Mouse (Mus musculus) ES-CJ7 (cell line): Measurements from ENCODE around the gene Mtfr1l.
A peak's percentile ranks its signal among the peaks of the same experiment; 100 is the strongest.

Source experiments
- DNase-seq: peaks from one replicate; pipeline ENCODE4 v3.0.0; 2011; ENCODE audit warnings: low read depth, low spot score

Gene Mtfr1l

DNA sequence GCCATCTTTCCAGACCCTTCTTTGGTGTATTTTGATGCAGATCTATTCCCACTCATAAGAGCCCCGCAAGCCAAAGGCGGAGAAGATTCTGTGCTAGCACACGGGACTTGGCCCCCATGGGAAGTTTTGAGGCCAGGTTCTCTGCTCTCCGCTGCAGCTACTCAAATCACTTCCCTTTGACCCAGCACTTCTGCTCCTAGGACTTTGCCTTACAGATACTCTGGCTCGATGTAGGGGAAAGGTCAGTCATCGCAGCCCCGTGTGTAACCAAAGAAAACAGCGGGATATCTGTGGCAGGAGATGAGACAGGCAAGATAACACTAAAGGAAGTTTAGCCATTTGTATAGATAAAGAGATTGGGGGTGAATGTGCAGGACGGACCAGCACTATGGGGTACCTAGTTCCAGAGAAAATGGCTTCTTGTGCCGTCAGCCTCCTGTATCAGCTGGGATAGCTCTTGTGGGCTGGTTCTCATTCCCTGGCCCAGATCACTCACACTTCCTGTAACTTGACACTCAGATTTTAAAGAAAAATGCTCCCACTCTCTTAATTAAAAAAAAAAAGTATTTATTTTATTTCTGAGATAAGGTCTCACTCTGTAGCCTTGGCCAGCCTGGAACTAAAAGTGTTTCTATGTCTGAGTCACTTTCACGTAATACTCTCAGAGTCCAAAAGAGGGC lies 45.1 kb downstream of the Mtfr1l start:
- no peak for DNase-seq

DNA sequence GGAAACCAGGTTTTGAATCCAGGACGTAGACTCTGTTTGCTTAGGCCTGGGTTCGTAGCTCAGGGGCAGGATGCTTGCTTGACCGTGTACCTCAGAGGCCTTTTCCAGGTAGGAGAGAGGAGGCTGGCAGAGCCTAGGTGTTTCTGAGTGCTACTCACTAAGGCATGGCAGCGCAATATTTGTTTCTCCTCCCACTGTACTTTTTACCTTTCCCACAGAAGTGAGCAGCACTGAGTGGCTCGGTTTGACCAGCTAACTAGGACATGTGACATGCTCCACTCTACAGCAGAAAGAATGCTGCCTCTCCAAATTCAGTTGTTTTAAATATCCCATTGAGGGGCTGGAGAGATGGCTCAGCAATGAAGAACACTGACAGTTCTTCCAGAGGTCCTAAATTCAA lies 47.0 kb downstream of the Mtfr1l start:
- DNase-seq = no peak

DNA sequence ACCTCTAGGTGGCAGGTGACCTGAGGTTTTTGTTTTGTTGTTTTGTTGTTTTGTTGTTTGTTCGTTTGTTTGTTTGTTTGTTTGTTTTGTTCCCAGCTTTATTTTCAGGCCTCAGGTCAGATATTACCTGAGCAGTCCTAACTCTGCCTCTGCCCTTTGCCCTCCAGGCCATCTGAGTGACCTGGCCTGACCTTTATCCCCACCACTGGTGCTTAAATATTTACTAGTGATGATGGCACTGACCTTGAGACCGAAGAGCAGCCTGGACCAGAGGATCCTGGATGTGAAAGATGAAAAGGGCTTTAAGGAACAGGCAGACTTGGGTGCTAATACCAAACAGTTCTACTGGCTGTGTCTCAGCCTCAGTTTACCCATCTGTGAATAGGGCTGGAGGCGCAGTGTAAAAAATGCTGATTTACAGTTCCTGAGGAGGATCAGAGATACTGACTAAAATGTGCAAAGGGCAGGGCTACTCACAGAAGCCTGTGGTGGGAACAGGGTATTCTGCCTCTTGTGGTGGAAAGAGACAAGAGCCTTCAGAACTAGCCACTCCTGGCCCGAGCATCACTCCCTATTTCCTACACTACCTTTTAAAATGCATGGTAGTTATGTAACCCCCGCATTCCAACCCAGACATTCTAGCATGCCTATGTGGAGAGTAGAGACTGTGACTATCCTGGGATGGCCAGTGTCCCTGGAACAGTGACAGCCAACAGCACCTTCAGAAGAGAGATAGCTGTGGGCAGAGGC lies 49.9 kb downstream of the Mtfr1l start:
- DNase-seq = no peak

DNA sequence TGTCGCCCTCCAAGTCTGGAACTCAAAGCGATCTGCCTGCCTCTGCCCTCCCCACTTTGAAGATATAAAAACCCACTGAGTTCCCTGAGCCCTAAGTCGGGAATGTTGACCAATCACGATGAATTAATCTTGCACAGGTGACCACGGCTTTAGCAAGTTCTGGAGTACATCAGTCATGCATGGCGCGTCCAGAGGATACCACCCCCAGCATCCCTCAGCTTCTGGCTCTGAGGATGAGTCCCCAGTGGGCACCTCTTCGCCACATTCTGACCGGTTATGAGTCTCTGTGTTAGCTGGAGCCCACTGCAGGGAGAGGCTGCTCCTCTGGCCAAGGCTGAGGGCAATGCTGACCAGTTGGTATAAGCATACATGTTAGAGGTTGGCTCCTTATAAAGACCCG lies 51.0 kb downstream of the Mtfr1l start:
- no peak for DNase-seq

DNA sequence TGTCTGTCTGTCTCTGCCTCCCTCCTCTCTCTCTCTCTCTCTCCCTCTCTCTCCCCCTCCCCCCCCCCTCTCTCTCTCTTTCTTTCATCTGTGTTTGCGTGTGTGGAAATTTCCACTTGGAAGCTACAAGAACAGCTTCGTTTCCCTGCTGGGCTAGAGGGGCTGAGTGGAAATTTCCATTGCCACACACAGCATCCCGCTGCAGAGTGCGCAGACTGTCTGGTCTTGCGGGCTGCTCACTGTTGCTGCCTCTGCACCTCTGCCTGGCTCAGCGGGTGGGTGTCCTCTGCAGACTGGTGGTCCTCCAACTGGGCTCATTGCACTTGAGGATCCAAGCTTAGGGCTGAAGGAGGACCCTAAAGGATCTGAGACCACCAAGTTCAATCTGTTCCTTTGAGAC lies 51.5 kb downstream of the Mtfr1l start:
- no peak for DNase-seq

- DNase-seq = no peak
Observed at GRCm38 (mm10) chr4:134483078-134483688, 52.0 kb downstream of the Mtfr1l start.

DNA sequence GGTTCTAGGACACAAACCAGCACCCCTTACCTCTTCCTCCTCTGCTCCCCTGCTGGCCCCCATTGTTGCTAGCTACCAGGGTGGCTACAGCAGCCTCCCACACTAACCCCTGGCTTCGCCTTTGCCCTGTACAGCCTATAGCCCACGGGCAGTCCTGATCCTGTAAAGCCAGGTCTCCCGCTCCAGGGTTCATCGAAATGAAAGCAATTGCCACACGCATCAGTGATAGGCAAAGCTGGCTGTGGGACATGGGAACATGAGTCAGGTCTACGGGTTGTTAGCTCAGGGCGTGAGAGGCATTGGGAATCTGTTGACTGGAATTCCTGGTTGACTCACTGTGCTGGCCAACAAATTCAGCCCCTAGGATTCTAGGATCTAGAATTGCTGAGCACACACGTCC lies 52.7 kb downstream of the Mtfr1l start:
- DNase-seq = no peak

DNA sequence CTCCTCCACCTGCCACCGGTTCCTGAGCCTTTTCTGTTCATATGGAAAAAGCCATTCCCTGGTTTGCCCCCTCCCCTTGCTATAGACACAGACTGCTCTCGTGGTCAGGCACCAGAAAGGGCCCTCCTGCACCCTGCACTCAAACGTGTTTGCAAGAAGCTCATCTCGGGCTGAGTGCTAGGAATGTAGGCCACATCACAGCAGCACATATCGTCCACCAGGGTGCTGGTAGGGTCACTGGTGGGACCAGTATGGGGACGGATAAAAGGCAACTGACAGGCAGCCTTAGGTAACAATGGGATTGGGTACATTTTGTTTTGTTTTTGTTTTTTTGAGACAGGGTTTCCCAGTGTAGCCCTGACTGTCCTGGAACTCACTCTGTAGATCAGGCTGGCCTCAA lies 53.9 kb downstream of the Mtfr1l start:
- no peak for DNase-seq

DNA sequence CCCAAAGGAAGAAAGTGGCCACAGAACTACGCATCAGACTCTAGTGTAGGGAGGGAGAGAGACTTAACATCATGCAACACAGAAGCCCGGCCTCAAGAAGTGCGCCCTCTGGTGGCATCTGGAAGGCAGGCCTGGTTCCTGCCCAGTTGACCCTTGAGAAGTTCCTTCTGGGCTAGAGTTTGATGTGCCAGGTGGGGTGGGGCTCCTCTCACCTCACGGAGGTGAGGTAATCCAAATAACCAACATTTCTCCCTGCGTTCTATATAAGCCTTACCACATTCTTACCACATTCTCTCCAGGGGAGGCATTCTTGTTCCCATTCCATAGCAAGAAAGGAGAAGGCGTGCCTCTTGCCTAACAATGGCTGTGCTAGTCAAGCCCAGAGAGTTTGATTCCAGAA lies 54.3 kb downstream of the Mtfr1l start:
- DNase-seq = peak; percentile 94

GRCm38 (mm10) chr4:134479839-134480238 lies 55.3 kb downstream of the Mtfr1l start:
- DNase-seq = no peak

DNA sequence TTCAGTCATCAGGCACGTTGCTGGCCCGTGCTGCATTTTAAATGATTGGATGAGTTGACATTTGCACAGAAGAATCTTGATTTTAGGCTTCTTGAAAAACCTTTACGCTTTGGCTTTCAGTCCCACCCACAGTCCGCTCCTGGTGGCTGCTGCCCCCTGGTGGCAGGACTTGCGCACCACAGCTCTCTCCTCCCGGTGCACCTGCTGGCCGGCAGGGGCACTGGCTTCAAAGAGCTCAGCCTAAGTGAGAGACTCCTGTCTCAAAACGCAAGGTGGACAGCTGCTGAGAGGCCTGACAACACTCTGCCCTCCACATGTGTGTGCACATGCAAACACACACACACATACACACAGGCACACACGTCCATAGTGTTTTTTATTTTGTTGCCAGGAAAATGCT lies 57.2 kb downstream of the Mtfr1l start:
- peak; percentile 86 for DNase-seq

- no peak for DNase-seq
Observed at GRCm38 (mm10) chr4:134476899-134477298, 58.3 kb downstream of the Mtfr1l start.
